Mouse (Mus musculus) heart, postnatal 25 days (tissue): Measurements from ENCODE around the gene Etl4. TPM values are rescaled to one million over a fixed set of nuclear protein-coding genes. Genes with fewer than 3 reads are reported as not detected.

Experiments
- DNase-seq: peaks from one replicate; pipeline ENCODE4 v3.0.0; 2022; ENCODE audit warnings: low spot score
- intact Hi-C: fragments of 180-260 bp; cut with DNase I; formaldehyde crosslinking; loops from one replicate; pipeline ENCODE4 v1.15.1; 2025
- total RNA-seq, 2 experiments: library from RNA; stranded (reverse); gene quantifications; 2 replicates each; pipeline ENCODE4 v1.2.3; 2021

The Etl4 gene
- total RNA-seq, 2 experiments from 2014 or later: 36.9 to 40.8 TPM

DNA sequence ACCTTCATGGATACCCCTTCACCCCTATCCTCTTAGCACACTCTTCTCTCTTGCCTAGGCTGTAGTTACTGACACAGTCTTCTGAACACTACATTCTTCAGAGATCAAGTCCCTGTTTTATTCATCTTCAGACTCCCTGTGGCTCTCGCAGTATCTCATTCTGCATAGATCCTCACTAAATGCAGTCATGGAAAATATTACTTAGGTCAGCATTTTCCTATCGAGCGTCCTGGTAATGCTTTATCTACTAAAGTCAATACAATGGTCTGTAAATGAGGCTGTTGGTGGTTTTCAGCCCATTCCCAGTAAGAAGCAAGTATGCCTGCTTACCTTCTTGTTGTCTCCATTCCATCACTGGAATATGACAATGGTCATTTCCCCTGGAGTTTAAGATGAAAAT, 811.5 kb downstream of the Etl4 start:
- intact Hi-C loops: loop anchor here (10.0 kb wide), 1 partner anchor 244 kb away; the partner anchor contains the start of gene Arhgap21
- DNase-seq: no peak

DNA sequence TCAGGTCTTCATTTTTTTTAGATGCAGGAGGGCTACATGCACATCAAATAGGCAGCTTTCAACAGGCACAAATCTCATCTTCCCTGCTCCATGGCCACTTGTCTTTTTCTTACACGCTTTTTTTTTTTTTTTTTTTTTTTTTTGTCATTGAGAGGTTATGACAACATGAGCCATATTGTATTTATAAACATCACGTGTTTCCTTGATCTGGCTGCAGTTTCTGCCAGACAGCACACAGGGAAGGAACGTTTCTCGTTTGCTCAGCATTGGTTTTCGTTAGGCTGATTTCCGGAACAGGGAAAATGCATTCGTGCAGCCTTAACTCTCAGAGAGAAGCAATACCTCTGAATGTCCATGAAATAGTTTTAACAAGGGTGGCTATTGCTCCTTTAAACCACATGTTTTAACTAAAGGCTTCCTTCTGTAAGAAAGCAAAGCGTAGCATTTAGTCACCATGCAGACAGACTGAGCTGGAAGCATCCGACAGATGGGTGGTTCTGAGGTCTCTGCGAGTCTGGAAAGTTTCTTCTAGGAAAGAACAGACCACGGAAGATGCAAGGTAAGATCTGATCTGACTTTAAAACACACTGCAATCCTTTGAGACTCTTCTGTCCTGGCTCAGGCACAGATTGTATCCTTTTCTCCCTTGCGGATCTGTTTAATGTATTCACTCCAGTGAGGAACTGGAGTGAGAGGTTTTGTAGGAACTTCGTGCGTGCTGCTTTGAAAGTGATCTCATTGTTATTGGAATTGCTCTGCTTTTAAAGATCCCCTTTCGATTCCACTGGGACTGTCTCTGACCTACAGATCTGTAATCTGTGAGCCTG, 812.8 kb downstream of the Etl4 start:
- intact Hi-C loops: loop anchor here (10.0 kb wide), 1 partner anchor 242 kb away; the partner anchor contains the start of gene Arhgap21

DNA sequence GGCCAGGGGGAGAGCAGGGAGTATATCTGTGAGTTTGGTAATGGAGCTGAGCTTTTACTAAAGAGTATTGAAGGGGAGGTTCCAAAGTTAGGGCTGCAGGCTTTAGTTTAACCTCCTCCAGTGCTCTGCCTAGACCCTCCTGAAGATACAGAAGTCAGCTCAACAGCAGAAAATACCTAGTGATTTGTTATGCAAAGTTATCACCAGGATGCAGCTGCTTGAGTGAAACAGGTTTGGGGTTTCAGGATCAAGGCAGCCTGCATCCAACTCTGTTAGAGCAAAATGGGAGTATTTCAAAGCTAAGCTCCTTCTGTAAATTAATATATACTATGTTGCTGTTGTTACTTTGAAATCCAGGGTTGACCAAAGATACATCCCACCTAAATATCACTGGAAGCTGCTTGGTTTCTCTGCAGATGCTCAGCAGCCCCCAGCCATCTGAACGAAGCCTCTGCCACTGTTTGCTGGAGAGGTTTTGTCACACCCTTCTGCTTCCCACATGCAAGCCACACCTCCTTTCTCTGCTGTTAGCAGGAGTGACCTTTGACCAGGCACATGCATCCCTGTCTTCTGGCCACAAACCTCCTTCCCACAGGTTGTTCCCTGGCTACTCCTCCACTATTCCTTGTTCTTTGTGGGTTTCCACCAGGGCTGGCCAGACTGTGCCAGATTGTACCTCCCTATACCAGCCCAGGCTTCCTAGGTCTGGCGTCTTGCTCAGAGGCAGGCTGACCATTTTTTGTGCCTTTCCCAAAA, 814.6 kb downstream of the Etl4 start:
- no peak for DNase-seq
- intact Hi-C loops: loop anchor here (10.0 kb wide), 1 partner anchor 241 kb away; the partner anchor contains the start of gene Arhgap21

More for the DNA sequence above, 812.8 kb downstream of the Etl4 start:
- DNase-seq: no peak

DNA sequence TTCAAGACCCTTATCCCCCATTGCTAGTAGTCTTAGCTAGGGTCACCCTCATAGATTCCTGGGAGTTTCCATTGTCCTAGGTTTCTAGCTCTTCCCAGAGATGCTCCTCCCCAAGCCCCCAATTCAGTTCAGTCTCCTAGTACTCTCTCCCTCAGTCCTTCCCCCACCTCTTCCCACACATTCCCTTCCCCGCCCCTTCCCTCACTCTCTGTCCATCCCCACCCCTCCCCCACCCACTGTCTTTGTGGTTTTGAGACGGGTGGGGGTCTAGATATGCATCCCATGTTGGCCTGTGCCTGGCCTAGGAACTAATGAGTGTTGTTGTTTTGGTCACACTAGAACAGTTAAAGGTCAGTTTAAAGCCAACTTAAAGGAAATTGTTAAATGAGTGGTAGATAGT, 817.4 kb downstream of the Etl4 start:
- no peak for DNase-seq
- intact Hi-C loops: loop anchor here (10.0 kb wide), 1 partner anchor 238 kb away; the partner anchor contains the start of gene Arhgap21

DNA sequence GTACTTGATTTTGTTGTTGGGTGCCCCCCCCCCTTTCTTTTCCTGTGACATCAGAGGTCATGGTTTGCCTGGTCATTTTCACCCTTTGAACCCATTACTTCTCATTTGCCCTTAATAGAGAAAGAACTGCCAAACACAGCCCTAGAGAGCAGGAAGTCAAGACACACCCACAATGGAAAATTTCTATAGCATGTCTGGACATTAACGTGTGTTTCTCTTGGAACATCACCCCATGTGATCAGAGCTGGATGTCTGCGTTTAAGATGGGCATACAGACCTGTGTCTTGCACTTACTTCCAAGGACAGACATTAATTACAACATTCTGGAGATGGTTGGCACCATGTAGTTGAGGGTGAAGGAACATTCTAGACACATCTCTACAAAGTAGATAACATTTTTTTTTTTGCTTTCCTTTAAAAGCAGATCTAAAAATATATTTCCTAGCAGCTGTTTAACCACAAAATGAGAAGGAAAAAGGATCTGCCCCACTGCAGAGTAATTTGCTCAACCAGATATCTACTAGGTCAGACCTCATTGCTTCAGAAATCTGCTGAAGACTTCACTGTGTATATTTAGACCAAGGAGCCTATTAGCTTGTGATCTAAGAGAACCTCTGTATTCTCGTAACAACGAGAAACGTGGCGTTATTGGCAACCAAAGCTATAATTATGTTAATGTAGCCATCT, 818.3 kb downstream of the Etl4 start:
- intact Hi-C loops: loop anchor here (10.0 kb wide), 1 partner anchor 237 kb away; the partner anchor contains the start of gene Arhgap21
- DNase-seq: no peak

DNA sequence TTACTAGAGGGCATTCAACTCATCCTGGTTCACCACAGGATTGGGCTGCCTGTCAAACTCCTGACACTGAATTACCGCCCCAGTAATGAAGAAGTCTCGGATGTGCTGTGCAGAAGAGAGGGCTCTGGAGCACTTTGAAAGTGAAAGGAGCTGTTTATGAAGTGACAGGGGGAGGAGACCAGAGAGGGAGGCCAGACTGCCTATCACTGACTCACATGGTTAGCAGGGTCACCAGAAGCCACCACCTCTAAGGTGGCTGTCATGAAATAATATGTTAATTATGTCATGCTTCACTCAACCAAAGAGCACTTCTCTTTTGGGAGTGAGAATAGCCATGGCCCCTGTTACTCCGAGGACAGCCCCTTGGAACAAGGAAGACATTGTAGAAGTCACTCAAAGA, 825.9 kb downstream of the Etl4 start:
- DNase-seq: no peak
- intact Hi-C loops: no loop called here

DNA sequence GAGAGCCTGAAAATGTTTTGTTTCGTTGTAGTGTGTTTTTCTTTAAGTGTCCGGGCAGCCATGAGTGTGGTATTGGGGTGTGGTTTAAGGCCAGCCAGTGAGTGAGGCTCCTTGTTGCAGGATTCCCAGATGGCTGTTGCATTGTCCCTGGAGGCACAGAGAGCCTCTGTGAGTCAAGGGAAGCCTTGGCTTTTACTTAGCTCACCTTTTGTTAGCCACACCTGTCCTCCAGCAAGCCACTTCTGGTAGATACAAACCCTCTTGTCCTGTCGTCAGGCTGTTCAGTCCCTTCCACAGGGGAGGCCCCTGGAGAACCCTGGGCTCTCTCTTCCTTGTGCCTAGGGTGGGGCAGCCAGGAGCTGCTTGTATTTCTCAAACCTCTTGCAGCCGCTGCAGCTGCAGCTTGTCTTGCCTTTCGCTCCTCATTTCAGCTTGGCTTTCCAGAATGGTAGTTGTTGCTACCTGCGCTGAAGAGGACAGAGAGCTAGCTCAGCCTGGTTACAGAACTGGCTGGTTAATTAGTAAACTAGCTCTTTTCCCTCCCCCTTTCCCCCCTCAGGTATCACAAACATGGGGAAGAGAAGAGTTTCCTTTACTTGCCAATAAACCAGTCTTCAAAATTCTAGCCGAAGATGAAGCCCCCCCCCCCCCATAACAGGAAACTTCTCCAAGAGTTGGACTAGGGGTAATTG, 826.9 kb downstream of the Etl4 start:
- no peak for DNase-seq
- intact Hi-C loops: no loop called here

DNA sequence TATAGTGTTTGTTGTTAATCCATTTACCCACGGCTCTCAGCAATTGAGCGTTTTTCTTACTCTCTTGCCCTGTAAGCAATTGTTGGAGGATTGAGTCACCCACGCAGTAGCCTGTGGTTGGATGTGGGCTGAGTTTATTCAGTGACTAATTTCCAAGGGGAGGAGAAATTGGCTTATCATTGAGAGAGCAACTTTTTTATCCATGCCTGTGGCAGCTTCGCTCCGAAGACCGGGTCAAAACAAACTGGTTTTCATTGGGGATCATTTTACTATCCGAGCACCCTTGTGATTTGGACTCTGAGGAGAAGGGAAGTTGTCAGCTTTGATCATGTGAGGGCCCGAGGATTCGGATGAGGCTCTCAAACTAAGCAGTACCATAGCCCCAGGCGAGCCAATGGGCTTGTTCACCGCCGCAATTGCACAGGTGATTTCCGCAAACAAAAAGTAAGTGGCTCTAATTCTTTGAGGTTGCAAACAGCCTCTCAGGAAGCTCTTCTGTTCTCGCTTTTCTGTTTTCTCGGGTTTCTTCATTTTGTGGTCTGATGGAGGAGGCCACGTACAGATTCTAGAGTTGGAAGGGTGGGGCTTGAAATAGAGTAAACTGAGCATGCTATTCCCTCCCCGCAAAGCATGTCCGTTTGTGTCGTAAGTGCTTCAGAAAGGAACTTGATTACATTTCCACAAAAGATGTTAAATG, 827.7 kb downstream of the Etl4 start:
- no peak for DNase-seq
- intact Hi-C loops: no loop called here

DNA sequence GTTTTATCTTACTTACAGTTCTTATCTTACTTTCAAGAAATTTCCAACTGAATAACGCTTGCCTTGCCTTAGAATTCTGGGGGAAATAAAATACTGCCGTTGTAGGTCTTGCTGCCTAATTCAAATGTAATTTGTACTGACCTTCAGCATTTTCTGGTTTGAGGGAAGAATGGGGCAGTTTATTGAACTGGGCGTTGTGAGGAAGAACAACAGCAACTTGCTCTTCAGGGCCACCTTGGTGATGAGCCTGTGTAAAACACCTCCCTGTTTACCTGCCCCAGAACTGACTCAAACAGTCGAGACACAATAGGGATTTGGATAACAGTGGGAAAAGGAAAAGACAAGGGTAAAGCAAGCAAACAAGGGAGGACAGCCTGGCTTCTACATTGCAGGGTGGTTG, 828.3 kb downstream of the Etl4 start:
- no peak for DNase-seq
- intact Hi-C loops: no loop called here

DNA sequence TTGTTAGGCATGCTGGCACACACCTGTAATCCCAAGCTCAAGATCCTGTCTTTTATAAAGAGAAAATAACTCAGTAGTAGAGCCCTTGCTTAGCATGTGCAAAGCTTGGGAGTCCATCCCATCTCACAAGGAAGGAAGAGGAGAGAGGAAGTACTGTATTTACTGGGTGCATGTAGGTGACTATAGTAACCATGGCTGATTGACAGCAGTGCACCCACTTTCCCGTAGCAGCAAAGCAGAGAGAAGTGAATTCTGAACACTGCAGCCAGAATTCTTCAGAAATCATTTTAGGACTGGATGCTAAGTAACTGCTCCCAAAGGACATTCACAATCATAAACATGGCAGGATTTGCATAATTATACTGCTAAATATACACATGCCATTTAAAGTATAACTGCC, 838.1 kb downstream of the Etl4 start:
- no peak for DNase-seq
- intact Hi-C loops: no loop called here

DNA sequence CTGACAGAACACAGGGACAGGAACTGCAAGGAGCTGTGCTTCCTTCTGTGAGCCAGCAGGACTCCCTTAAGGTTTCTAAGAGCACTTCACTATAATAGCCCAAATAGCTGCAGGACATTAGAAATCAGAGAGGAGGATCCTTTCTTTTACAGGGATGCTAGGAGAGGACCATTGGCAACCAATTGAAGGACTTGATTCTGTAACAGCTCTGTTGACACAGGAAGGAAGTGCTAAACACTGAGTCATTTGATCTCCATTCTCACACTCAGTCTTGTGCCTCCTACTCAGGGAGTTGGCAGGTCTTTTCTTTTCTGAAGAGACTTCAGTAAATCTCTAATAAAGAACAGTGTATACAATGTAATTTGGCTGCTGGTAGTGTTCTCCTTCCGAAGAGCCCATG, 838.9 kb downstream of the Etl4 start:
- DNase-seq: no peak
- intact Hi-C loops: no loop called here

DNA sequence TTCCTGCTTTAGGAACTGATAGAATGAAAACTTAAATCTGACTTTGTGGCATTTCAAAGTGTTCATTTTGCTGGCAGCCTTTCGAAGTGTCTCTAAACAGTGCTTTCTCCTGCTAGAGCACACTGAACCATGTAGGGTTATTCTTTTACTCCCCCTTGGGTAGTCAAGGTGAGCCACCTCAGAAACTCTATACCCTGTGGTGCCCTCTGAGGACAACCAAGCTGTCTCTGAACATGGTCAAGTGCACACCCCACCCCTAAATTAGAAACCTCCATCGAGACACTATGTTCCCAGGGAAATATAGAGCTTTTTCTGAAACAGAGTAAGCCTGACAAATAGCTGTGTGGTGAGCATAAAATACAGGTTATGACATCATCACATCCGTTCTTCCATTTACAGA, 840.1 kb downstream of the Etl4 start:
- intact Hi-C loops: no loop called here
- DNase-seq: no peak

DNA sequence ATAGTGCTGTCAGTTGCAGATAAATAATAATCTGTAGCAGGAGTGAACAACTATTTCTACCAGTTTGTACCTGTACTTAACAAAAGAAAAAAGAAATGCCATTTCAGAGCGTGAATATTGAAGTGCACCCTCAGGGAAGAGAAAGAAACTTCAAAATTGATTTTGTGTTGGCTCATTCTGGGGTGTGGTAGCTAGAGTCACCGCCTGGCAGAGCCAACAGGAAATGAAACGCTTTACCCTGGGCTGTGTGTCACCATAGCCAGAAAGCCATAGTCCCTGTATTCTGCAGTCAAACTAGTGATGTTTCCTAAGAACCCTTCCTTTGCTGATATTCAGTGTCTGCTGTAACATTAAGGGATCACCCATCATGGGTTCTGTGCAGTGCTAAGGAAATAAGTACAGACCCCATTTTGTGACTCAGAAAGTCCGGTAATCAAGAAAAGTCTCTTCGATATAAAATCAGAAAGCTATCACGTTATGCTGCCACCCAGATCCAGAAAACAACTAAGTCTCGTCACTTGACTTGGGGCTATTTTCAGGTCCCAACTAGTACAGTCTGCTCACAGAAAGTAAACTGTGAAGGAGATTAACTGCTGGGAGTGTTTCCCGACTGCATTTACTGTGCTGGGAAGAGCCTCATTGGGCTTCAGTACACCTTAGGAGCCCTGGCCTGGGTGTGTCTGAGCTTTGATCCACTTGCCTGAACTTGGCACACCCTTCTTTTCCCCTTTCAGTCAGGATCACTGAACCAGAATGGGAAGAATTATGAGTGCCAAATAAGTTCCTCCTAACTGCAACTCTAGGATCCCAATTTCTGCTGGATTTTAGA, 843.9 kb downstream of the Etl4 start:
- no peak for DNase-seq
- intact Hi-C loops: no loop called here

DNA sequence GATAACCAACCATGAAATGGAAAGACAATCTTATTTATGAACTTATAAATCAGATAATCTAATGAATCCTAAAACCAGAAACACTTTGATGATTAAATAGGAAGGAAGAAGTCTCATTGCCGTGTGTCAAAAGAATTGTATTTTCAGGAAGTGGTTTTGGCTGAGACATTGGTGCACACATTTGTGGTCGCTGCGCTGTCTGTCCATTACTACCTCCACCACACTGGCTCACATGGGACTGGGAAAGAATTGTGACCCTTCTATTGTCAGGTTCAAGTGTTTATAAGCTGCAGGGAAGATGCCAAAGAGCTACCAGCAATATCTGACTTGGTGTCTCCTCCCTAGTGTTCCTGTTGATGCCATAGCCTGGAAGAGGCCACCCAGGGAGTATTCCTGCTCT, 847.4 kb downstream of the Etl4 start:
- intact Hi-C loops: no loop called here
- DNase-seq: no peak

DNA sequence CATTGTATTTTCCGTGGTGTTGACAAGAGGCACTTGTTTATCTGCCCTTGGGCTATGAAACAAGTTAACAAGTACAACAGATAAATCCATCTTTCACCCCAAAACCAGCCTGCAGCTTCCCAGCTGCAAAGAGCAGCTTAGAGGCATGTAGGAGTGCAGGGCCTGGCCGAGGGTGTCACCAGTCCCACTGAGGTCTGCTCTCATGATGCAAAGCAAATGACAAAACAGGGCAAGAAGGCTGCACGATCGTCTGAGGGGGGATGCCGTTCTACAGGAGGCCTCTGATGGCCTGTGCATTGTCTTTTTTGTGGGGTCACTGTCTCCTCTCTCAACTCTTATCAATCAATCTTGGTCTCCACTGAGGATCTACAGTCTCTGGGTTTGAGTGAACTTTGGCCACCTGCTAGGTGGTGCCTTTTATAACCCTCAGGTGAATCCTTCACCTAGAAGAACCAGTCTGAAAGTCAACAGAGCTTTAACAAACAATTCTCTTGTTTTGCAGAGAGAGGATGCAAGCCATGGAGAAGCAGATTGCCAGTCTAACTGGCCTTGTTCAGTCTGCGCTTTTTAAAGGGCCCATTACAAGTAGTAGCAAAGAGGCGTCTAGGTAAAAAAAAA, 849.6 kb downstream of the Etl4 start:
- intact Hi-C loops: no loop called here

DNA sequence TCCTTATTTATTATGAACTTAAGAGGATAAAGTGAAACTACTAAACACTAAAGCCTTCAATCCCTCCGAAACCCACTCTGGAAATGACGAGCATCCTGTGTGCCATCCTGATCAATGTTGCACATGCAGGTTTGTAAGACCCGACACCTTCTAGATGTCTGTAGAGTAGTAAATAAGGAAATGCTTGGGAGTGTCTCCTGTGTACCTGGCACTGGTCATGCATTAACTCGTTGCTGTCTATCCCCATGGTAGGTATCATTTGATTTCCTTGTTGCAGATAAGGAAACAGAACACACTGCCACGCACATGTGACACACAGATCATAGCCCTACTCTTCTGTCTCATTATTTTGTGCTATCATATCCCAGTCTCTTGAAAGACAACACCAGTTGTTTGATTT, 851.7 kb downstream of the Etl4 start:
- DNase-seq: no peak
- intact Hi-C loops: no loop called here

More for the DNA sequence above, 849.6 kb downstream of the Etl4 start:
- no peak for DNase-seq

DNA sequence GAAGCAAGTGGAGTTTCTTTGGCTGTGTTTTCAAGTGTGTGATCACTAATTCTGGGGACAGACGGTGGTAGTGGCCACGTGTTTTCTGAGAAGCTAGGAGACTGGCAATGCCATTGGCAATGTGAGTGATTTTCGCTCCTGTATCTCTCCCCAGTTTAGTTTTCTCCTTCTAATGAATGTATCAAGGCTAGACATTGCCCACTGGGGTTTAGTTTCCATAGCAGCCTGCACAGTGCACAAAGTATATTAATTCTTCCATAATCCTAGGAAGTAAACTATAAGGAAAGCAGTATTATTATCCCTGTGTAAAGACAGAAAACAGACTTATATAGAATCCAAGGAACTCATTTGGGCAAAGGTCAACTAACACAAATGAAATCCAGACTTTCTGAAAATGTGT, 852.2 kb downstream of the Etl4 start:
- intact Hi-C loops: no loop called here
- no peak for DNase-seq
